Mouse (Mus musculus) E14TG2a.4 (cell line): ENCODE data around the gene Utrn.

Experiments used
- CTCF ChIP-seq: conservative IDR thresholded peaks from 2 replicates; pipeline ENCODE4 v1.5.1; 2014; ENCODE audit warnings: low read length
- NANOG ChIP-seq: IDR thresholded peaks from 2 replicates; pipeline ENCODE4 v1.6.1; 2014; ENCODE audit warnings: borderline replicate concordance, low read length, mixed read lengths
- POU5F1 ChIP-seq: IDR thresholded peaks from 2 replicates; pipeline ENCODE4 v1.6.1; 2014; ENCODE audit warnings: low read length, borderline replicate concordance

DNA sequence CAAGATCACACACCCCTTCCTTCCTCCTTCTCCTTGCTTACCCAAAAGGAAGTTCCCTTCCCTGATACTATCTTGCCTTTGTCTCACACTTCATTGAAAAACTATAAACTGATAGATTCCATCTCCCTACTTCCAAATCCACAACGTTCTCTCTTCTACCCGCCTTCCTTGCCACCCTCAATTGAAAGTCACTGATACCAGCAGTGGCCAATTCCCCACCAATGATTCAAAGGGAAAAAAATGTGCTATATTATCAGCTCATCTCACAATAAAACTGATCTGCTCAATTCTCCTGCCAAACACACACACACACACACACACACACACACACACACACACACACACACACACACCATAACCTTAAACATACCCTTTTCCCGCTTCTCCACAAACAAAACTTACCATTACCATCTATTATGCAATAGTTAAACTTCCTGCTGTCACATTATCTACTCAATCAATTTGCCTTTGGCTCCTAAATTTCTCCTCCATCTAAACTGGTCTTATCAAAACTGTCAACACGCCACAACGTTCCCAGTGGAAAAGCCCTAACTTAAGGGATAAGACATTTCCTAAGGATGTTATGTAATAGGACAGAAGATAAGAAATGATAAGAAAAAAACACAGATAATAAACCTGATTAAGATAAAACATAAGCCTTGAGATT lies 399.6 kb downstream of the Utrn start:
- TF ChIP-seq CTCF (no peak), POU5F1 (no peak), NANOG (no peak)
